Mouse (Mus musculus) adrenal gland, adult 18-20 months (tissue): ENCODE measurements at regions not wholly inside any gene's neighbourhood (a gene's known extent, or its start where the extent isn't known, plus 50 kb on each side); places are given as distances from the start of the nearest gene placed in this dataset.

ENCODE experiments used
- DNase-seq, 2 experiments: peaks; one replicate each; pipeline ENCODE4 v3.0.0; 2021 to 2022; ENCODE audit warnings: low spot score in 2 of 2

DNA sequence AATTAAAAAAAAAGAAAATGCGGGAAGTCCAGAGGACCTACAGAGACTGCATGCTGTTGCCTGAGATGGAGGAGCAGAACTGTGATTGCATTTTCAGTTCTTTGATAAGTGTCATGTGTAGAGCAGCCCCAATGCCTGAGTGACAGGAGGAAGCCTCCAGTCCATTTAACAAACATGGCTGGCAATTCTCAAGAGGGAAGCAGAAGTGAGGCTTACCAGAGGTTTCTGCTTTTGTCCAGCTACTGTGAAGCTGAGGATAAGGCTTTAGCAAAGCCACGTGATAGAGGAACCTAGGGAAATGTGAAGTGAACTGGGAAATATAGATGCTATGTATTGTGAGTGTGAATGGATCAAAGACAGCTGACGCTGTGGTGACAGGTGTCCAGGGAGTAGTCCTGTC lies 56.6 kb downstream of the Sucnr1 start:
- no peak for DNase-seq

DNA sequence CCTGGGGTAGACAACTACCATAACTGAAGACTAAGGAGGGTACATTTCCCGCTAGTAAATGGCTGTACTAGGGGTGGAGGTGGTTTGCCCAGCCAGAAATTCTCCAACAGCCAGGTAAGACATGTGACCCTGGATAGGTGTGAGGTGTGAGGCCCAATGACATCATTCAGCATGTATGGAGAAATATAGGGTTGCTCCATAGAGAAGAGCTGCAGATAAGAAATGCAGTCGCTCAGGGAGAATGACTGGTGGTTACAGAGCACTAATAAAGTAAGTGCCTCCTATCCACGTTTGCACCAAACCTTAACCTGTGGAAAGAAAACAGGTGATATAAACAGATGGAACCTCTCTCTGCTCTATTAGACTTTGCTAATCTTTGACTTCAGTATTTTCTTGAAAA lies 78.2 kb downstream of the Sucnr1 start:
- no peak for DNase-seq

DNA sequence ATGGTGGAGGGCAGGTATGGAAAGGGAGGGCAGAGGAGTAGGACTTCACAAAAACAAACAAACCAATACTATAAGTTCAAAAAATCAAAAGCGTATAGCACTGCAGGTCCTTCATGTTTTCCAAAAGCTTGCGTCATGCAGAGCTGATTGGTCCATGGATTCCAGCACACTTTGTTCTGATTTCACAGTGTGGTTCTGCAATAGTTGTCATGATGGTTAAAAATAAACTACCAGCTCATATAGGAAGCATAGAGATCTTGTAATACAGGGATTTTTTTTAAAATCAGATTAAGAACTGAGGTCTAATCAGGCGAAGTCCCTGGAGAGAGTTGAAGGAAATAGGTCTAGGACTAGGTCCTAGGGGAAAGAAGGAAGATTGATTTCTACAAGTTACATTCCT lies 86.0 kb downstream of the Sucnr1 start:
- DNase-seq = no peak

DNA sequence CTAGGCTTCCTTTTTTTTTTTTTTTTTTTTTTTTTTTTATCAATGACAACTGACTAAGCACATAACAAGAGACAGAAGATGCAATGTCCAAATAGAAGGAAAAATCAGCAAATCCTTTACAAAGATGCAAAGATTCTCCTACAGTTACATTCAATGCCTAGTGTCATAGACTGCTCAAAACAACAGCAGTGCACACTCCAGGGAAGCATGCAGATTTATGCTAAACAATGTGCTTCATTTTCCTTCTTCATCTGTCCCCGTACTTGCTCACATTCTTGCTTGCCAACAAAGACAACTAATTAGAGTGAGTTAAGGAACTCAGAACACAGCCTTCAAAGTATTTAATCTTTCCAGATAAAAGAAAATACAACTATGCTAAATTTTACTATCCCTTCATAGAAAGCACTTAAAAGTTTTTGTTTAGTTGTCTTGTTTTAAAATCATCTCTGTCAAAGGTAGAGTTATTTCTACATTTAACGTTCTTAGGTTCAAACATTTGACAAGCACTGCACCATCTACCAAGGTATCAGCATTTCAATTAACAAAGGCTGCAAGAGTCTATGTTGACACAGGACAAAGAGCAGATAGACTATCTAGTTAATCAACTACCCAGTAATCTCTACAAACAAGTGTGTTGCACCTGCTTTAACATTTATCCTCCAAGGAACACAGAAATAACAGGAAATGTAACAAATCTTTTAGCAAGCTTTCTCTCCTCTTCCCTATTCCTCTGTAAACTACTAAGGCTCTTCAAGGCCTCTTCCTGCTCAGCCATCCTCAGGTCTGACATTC lies 86.7 kb downstream of the Sucnr1 start:
- no peak for DNase-seq

GRCm38 (mm10) chr3:60169606-60170005 lies 87.9 kb downstream of the Sucnr1 start:
- DNase-seq = peak in 1 of 2 experiments; percentile 17

DNA sequence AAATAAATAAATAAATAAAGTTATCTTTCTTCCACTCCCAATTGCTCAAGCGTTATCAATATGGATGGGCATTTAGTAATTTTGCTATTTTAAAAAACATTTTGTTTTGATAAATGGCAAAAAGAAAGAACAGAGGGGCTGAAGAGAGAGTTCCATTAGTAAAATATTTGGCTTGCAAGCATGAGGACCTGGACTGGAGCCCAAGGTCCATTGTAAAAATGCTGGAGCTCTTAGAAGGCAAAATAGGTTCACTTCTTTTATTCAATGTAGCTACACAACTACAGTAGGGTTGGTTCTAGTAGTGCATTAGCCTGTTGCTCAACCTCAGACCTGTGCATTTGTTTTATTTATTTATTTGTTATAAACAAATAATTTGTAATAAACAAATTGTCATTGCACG lies 102.8 kb downstream of the Sucnr1 start:
- DNase-seq = no peak

DNA sequence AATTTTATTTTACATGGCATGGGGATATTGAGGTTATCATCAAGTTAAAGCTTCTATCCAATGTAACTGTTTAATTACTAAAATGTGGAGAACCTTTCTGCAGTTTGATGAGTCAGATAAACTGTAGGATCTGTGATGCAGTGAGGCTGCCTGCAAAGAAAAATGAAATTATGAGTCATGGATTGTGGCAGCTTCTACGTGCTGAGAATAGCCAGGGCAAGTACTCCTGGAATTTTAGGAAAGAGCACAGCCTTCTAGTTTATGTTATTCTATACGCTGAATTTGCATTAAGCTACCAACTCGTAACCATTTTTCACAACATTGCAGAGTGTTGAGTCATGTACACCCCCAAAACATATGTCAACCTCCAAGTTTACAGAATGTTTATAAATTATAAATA lies 114.4 kb downstream of the Sucnr1 start:
- DNase-seq = no peak

DNA sequence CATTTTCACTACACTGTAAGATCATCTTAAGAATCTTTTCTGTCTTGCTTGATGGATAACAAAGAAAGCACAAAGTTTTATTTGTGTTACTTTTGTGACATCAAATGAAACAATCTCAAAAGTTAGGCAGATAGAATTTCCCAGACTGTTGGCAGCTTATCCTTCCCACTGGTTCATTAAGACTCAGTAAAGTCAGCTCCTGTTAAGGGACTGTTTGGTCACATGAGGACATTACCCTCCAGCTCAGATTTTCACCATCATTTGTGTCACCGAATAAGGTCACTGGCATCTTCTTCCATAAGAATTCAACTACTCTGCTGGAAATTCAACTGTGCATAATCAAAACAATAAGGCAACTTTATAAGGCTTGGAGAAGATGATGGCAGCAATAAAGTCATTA lies 126.3 kb downstream of the Sucnr1 start:
- DNase-seq = no peak

DNA sequence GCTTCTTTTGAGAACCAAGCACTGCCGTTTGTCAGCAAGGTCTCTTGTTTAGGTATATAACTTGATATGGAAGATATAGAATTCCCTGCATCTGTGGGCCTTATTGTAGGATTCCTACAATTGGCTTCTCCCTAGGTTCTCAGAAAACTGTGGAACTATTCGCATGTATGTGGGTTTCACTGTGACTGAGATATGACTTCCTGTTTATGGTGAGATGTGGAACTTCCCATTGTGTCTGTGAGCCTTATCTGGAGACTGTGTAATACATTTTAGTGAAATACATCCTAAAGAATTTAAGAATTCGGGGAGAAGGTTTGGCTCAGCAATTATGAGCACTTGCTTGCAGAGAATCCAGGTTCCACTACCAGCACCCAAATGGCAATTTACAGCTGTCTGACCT lies 137.3 kb downstream of the Sucnr1 start:
- DNase-seq = no peak

GRCm38 (mm10) chr3:60240664-60241063 lies 159.0 kb downstream of the Sucnr1 start:
- no peak for DNase-seq

DNA sequence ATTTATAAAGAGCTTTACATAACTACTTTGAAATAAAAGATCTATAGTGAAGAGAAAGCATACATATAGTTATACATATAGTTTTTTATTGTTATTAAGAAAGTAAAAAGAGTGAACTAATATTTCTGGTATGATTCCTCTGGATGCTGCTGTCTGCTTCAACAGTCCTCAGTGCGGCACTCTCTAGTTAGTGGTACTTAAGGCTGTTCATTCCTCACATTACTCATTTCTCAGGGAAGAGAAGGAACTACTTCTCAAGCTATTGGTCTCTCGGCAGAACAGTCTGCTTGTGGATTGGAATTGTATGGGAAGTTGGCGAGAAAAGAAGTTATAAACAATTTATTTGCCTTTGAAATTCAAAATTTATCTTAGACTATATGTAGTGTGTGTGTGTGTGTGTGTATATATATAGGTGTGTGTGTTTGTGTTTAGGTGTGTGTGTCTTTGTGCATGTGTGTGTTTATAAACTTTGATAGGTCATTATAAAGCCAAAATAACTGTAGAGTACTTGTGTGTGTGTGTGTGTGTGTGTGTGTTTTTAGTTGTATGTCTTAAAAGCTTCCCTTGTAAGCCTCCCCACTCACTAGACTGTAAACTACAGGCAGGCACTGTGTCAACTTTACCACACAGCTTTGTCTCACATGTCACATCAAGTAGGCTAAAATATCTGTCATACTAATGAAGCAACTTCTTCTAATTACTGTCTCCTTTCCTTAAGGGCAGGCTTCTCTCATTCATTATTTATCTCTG lies 185.2 kb downstream of the Sucnr1 start:
- no peak for DNase-seq

DNA sequence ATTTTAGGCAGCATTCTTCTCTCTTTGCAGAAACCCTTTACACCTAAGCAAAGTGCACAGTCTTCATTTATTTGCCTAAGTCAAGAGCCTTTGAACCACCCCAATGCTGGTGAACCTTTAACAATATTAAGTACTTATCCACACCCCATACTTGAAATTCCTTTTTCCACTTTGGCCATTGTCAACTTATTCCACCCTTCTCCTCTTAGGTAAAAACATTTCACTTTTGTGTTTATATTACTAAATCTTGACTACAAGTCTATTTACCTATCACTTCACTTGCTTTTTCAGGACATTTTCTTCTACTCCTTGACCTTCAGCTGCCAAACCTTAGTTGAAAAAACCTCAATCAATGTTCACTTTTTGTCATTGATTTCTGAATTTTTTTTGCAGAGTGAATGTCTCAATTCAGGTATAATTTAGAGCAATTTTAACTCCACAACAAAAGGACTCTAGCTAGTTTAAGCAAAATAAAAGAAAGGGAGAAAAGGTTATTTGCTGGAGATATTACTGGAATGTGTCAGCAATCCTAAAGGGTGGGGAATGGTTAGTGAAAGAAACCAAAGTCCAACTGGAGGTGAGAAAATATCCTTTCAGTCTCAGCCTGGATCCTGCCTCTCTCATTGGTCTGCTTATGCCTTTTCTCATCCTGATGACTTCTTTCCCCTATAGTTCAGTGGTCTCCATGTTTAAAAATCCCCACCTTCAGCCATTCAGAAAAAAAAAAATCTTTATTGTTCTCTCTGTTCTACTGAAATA lies 185.9 kb downstream of the Sucnr1 start:
- DNase-seq = no peak

DNA sequence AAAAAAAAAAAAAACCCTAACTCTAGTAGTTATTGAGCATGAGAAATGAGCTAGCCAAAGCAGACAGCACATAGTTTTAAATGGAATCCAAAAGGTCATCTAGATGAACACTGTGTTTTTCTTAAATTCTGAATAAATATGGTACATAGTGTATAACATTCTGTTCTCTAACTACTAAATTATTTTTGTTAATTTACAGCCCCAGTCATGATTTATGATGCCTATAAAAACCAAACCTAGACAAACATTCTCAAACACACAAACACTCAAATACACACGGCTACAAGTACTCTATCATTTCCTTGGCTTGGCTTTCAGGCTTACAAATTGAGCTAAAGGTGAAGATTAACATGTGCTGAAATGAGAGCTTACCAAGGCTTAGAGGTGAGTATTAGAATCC lies 188.8 kb downstream of the Sucnr1 start:
- no peak for DNase-seq

DNA sequence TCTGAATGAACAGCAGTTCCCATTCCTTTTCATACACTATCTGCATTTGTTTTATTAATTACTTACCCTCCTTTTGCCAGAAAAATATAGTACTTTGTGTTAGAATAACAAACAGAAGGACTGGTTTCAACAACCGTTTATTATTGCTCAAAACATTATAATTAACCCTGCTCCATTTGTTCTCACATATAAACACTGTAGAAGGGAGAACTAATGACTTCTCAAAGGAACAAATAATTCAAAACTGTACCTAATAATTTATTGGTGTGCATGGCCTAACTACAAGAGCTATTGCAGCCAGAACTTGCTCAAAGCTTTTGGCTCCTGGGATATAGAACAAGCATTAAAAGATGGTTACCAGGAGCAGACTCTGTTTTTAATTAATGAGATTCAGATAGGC lies 192.1 kb downstream of the Sucnr1 start:
- DNase-seq = no peak

- DNase-seq = no peak
Measured at GRCm38 (mm10) chr3:60275249-60275838, 193.7 kb downstream of the Sucnr1 start.

DNA sequence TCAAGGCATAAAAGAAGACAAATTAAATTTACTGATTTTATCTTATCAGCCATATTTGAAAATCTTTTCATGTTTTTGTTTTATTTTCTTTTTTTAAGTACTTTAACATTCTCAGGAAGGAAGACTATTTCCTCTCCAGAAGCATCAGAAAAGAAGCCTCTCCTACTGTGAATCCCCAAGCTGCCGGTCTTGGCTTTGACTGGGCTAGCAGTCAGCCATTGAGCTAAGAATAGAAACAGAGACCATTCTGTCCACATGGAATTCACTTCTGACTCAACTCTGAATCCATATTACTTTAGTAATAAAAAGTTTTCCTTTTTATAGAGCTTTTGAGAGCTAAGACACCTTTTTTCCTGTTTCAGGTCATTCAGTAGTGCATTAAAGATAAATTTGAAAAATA lies 194.8 kb upstream of the Mbnl1 start:
- DNase-seq = no peak

DNA sequence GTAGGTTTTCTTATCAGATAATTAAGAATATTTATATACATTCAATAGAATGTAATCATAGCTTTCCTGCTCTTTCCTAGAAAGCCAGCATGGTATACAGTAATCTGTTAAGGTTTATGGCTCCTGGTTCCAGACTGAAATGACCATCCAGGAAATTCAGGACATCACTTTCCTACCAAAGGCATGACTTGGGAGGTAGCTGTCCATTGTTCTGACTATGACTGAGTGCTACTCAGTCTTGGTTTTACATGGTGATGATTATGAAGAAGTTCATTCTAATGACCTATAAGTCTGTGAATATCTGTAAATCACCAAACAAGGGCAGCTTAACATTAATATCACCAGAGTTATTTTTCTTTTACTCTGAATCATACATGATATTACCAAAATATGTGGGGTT lies 191.4 kb upstream of the Mbnl1 start:
- DNase-seq = no peak

DNA sequence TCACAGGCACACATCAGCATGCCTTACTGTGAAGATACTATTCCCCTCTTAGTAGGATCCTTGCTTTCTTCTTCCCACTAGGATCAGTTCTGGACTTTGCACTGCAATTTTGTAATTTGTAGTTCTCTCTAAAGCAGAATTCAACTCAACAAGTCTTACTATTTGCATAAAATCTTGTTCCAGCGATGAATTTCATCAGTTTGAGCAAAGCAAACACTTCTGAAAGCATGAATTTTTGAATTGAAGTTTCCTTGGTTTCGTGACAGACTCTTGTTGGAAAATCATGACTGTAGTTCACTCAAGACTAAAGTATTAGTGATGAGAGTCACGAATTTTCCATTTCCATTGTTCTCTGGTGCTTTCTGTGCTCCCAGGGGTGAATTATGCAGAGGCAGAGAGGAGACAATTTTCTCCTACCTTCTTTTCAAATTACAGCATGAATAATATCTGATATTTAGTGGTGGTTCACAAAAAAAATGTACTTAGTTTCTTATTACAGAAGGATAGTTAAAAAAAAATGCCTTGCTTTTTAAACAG lies 190.6 kb upstream of the Mbnl1 start:
- DNase-seq = no peak

DNA sequence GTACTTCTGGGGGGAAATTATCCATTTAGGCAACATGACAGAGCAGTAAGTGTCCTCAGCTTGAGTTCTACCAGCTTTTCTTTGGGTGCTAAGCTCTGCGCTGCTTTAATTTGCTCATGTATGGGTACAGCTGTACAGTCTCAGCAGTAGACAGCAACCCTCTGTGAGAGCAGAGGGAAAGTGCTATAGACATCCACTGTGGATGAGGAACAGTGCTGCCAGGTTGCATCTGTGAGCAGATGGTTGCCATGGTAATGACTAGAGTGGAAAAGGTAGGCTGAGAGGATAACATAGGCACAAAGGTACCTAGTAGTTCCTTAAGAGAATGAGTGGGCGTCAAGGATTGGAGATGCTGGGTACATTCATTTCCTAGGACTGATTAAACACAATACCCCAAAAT lies 180.5 kb upstream of the Mbnl1 start:
- DNase-seq = no peak

GRCm38 (mm10) chr3:60292940-60293339 lies 179.7 kb upstream of the Mbnl1 start:
- no peak for DNase-seq

- DNase-seq = no peak
Measured at GRCm38 (mm10) chr3:60305399-60305798, 167.2 kb upstream of the Mbnl1 start.
